Mouse (Mus musculus): Measurements from ENCODE around the gene Lsmem1. TPM values are rescaled to one million over a fixed set of nuclear protein-coding genes. Genes with fewer than 3 reads are reported as not detected.

The Lsmem1 gene
- polyA plus RNA-seq, 1 experiment = 1.4 TPM

DNA sequence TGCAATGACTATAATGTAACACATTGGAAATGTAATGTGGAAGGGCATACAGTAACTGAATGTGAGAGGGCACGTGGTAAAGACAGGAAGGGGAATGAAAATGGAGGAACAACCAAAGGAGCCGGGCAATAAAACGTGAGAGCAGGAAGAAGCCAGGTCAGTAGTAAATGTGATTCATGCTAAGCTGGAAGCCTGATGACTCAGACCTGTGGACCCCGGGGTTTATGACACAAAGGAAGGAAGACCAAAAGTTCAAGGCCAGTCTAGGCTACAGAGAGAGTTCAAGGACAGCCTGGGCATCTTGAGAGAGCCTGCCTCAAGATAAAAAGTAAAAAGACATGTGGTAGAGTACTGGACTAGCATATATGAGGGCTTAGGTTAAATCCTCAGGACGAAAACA is 52.8 kb downstream of the Lsmem1 start:
- TF ChIP-seq CTCF (IDR thresholded peaks at IDR 0.05; ENCODE audit: control insufficient read depth, insufficient read depth, low read length) (no peak), POLR2A (IDR thresholded peaks at IDR 0.05; ENCODE audit: borderline replicate concordance, control insufficient read depth, low read depth, low read length) (no peak)
- Histone ChIP-seq H3K27ac (ENCODE audit: control insufficient read depth, insufficient read depth, low read depth, low read length, poor library complexity) (no peak overlapping the region), H3K4me3 (replicated peaks; ENCODE audit: control insufficient read depth, low read depth, low read length) (no peak overlapping the region), H3K4me1 (ENCODE audit: control insufficient read depth, insufficient read depth, low read length) (no peaks in the 10 kb centered on the region)
- 40% methylated on average over 5 of the region's 5 CpGs for WGBS

DNA sequence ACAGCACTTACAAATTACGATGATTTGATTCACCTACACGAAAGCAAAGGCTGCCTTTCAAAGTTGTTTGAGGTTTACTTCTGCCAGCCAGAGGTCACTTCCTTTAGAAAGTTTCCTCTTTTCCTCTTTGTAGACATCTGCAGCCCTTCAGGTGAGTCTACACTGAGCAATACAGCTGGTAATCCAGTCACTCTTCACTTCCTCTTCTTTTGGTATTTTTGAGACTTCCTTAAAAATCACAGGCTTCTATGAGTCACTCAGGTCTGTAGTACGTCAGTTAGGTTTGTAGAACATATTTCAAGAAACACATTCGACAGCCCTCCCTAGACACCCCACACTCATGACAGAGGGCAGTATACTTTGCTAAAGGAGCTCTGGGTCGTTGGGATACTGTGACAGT is 58.6 kb downstream of the Lsmem1 start:
- Histone ChIP-seq H3K4me1 (ENCODE audit: control insufficient read depth, insufficient read depth, low read length) (no peaks in the 10 kb centered on the region), H3K27ac (ENCODE audit: control insufficient read depth, insufficient read depth, low read depth, low read length, poor library complexity) (no peak overlapping the region), H3K4me3 (replicated peaks; ENCODE audit: control insufficient read depth, low read depth, low read length) (no peak overlapping the region)
- TF ChIP-seq CTCF (IDR thresholded peaks at IDR 0.05; ENCODE audit: control insufficient read depth, insufficient read depth, low read length) = no peak
- TF ChIP-seq POLR2A (IDR thresholded peaks at IDR 0.05; ENCODE audit: borderline replicate concordance, control insufficient read depth, low read depth, low read length) = no peak
- 13% methylated on average over 5 of the region's 5 CpGs for WGBS

- no peak overlapping the region for H3K27ac ChIP-seq (ENCODE audit: control insufficient read depth, insufficient read depth, low read depth, low read length, poor library complexity)
- no peak overlapping the region for H3K4me3 ChIP-seq (replicated peaks; ENCODE audit: control insufficient read depth, low read depth, low read length)
- TF ChIP-seq CTCF (IDR thresholded peaks at IDR 0.05; ENCODE audit: control insufficient read depth, insufficient read depth, low read length) = no peak
- TF ChIP-seq POLR2A (IDR thresholded peaks at IDR 0.05; ENCODE audit: borderline replicate concordance, control insufficient read depth, low read depth, low read length) = no peak
- no peaks in the 10 kb centered on the region for H3K4me1 ChIP-seq (ENCODE audit: control insufficient read depth, insufficient read depth, low read length)
- WGBS = 81% methylated on average over 8 of the region's 8 CpGs
Measured at GRCm38 (mm10) chr12:40139484-40140245, 59.6 kb downstream of the Lsmem1 start.

- TF ChIP-seq CTCF (IDR thresholded peaks at IDR 0.05; ENCODE audit: control insufficient read depth, insufficient read depth, low read length) = no peak
- no peak for TF ChIP-seq POLR2A (IDR thresholded peaks at IDR 0.05; ENCODE audit: borderline replicate concordance, control insufficient read depth, low read depth, low read length)
- Histone ChIP-seq H3K4me3 (replicated peaks; ENCODE audit: control insufficient read depth, low read depth, low read length) (no peak overlapping the region), H3K27ac (ENCODE audit: control insufficient read depth, insufficient read depth, low read depth, low read length, poor library complexity) (no peak overlapping the region), H3K4me1 (ENCODE audit: control insufficient read depth, insufficient read depth, low read length) (no peaks in the 10 kb centered on the region; the same call in 1 of the 2 replicates)
- 56% methylated on average over 11 of the region's 11 CpGs for WGBS
Measured at GRCm38 (mm10) chr12:40134529-40134928, 64.8 kb downstream of the Lsmem1 start.

GRCm38 (mm10) chr12:40133573-40134271 is 65.6 kb downstream of the Lsmem1 start, which contains the start of gene Scin:
Scin (minus strand) TSS chr12:40134228.
- TF ChIP-seq POLR2A (IDR thresholded peaks at IDR 0.05; ENCODE audit: borderline replicate concordance, control insufficient read depth, low read depth, low read length) (no peak), CTCF (IDR thresholded peaks at IDR 0.05; ENCODE audit: control insufficient read depth, insufficient read depth, low read length) (no peak)
- no peak within 1 kb of the TSS for H3K27ac ChIP-seq (ENCODE audit: control insufficient read depth, insufficient read depth, low read depth, low read length, poor library complexity)
- no peaks in the 10 kb centered on the region; the same call in 1 of the 2 replicates for H3K4me1 ChIP-seq (ENCODE audit: control insufficient read depth, insufficient read depth, low read length)
- WGBS = 3% methylated on average over 39 of the region's 39 CpGs
- H3K4me3 ChIP-seq (replicated peaks; ENCODE audit: control insufficient read depth, low read depth, low read length) = no peak within 1 kb of the TSS

DNA sequence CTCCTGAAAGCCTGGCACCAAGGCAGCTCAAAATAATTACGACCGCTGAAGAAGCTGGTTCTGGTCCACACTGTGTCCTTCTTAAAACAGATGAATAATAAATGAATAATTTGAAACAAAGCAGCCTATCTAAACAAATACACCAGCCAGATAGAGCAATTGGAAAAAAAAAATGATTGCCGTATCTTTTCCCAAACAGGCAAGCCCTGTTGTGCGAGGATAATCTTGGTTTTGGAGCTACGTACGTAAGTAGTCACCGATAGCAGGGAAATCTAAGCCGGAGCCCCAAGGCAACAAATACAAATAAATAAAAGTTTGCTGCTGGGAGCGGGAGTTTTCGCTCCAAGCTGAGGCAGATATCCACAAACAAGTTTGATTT is 66.1 kb downstream of the Lsmem1 start:
- Histone ChIP-seq H3K4me3 (replicated peaks; ENCODE audit: control insufficient read depth, low read depth, low read length) (no peak overlapping the region), H3K4me1 (ENCODE audit: control insufficient read depth, insufficient read depth, low read length) (no peaks in the 10 kb centered on the region; the same call in 1 of the 2 replicates), H3K27ac (ENCODE audit: control insufficient read depth, insufficient read depth, low read depth, low read length, poor library complexity) (no peak overlapping the region)
- WGBS = 26% methylated on average over 10 of the region's 10 CpGs
- no peak for TF ChIP-seq CTCF (IDR thresholded peaks at IDR 0.05; ENCODE audit: control insufficient read depth, insufficient read depth, low read length)
- no peak for TF ChIP-seq POLR2A (IDR thresholded peaks at IDR 0.05; ENCODE audit: borderline replicate concordance, control insufficient read depth, low read depth, low read length)

Other genes starting within 250 kb of the Lsmem1 start
- gene Arl4a, start 161.5 kb downstream of the Lsmem1 start, polyA plus RNA-seq (2011; ENCODE audit: insufficient read depth, insufficient read length, low replicate concordance, missing spikeins) = 104 and 112 TPM in 2 replicates
- 0.74 TPM in 1 of 2 replicates, not detected in the other for gene Scin, start 65.3 kb downstream of the Lsmem1 start, polyA plus RNA-seq (2011; ENCODE audit: insufficient read depth, insufficient read length, low replicate concordance, missing spikeins)
- 47.2 and 86.5 TPM in 2 replicates for gene Ifrd1, start 49.0 kb upstream of the Lsmem1 start, polyA plus RNA-seq (2011; ENCODE audit: insufficient read depth, insufficient read length, low replicate concordance, missing spikeins)
- 3.7 and 7.8 TPM in 2 replicates for gene Zfp277, start 246.4 kb upstream of the Lsmem1 start, polyA plus RNA-seq (2011; ENCODE audit: insufficient read depth, insufficient read length, low replicate concordance, missing spikeins)
- gene Dock4, start 246.5 kb upstream of the Lsmem1 start, polyA plus RNA-seq (2011; ENCODE audit: insufficient read depth, insufficient read length, low replicate concordance, missing spikeins) = 1.5 and 2.6 TPM in 2 replicates